Mouse (Mus musculus): Measurements from ENCODE around the gene Cacna1g.

The Cacna1g gene

DNA sequence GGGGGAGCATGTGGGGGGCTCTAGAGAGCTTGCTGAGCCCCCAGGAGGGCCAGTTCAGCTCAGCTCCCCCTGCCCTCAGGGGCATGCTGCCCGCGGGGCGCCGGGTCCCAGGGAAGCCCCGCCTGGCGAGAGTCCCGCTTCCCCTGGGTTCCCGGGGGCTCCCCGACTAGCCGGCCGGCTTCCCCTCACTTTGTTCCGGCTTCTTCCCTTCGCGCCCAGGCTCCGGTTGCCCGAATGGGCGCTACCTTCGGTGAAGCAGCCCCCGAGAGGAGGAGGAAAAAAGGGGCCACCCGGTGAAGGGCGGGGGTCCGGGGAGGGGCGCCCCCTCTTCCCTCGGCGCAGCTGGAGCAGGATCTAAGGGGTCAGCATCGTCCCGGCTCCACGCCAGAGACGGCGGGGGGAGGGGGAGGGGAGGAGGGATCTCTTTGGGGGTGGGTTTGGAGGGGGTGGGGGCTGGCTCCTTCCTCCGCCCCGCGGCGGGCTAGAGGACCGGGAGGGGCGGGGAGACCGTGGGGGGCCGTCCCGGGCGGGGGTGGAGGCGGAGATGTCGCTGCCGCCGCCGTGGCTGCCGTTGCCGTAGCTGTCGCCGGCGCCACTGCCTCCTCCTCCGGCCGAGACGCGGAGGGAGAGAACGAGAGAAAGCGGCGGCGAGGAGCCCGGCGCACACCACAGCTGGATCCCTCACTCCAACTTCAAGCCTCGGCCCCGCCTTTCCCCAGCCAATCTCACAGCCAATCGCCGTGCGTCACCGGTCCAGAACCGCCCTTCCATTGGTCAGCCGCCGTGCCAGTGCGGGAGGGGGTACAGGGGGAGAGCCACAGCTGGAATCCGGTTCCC, at the start of gene Cacna1g:
TSS of gene Cacna1g (minus strand) at position 492 of the 837 bp plus-strand sequence.
- DNase-seq (ENCODE audit: low spot score in 2 of 2) = peak; percentile 55 to 56

DNA sequence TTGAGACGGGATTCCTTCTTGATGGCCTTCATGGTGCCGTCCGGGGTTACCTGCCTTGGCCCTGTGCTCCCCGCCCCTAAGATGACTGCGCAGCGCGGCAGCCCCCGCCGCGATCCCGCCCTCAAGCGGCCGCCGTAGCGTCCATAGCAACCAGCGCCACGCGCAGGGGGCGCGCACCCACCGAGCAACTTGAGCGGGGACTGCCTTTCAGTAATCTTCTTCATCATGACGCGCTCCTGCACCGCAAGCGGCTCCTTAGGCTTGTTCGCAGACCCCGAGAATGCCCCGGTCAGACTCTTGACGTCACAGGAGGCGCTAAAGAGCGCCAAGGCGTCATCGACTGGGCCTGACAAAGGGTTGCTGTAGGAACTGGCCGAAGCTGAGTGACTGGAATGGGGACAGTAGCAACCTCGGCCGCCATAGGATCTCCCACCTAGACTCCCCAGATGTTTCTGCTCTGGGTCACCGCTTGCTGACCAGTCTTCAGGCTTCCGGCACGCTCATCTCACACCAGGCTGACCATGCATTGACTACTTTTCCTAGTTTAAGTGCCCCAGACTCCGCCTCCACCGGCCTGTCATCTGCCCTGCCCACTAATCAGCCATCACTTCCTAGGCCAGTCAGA, 47.3 kb upstream of the Cacna1g start, which contains the start of gene Mycbpap:
TSS of gene Mycbpap (minus strand) at position 524 of the 625 bp plus-strand sequence.
- DNase-seq (ENCODE audit: low spot score in 2 of 2) = peak; percentile 75 to 88

DNA sequence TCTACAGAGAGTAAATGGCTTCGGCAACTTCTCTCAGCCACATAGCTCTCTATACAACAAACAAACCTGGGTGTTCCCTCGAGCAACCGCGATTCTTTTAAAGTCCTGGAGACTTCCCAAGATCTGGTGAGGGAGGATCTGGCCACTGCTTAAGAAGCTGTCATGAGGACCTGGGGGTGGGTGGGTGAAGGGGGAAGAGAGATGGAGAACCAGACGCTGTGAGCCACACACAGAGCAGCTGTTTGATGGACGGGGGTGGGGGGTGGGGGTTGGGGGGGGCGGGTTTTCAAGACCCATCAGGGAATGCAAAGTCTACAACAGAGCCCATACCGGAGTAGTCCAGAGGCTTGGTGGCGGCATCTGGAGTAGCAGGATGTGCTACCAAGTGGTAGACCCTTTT, 39.5 kb upstream of the Cacna1g start:
- no peak for DNase-seq (ENCODE audit: low spot score in 2 of 2)

DNA sequence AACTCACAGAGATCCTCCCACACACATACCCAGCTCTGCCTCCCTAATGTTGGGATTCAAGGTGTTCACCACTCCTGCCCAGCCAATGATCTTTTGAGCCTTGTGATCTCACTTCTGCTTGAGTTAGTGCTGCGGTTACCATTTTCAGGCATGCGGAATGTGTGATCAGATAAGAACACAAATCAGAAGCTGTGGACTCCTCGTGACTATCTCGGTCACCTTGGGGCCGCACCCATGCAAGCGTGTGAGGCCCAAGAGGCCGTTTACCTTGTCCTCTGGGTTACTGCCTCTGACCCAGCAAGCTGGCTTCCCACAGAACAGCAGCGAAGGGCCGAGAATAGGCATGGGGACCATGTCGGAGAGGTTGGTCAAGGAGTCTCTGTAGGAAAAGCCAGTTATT, 35.0 kb upstream of the Cacna1g start:
- no peak for DNase-seq (ENCODE audit: low spot score in 2 of 2)

DNA sequence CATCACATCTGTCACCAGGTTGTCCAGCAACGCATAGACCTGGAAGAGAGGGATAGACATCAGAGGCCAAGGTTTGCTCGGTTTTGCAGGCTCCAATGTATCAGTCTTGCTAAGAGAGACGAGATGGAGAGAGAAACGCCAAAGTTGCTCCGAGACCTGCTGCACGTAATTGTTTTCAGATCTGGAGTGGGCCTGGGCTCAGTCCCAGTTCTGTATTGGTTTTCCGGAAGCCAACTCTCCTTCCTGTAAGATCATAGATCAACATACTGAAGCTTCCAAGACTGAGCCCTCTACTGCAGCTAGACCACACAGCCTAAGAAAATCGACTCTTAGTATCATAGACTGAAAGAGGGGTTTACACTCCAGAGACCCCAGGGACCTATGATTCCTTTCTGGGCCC, 27.5 kb upstream of the Cacna1g start:
- no peak for DNase-seq (ENCODE audit: low spot score in 2 of 2)

DNA sequence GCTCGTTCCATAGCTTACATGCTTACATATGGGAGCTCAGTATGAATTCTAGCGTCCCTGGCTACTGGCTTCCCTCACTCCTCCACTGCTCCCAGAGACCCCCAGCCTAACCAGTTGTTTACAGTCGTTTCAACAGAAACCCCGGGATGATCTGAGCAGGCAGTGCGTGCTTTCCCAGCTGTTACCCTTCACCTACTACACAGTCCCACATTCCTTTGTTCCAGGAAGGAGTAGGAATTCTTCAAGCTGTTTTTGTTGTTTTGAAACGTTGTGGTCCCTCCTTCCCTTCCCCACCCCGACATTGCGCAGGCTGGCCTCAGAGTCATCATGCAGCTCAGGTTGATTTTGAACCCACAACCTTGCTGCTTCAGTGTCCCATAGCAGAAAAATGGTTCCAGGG, 26.4 kb upstream of the Cacna1g start:
- no peak for DNase-seq (ENCODE audit: low spot score in 2 of 2)

DNA sequence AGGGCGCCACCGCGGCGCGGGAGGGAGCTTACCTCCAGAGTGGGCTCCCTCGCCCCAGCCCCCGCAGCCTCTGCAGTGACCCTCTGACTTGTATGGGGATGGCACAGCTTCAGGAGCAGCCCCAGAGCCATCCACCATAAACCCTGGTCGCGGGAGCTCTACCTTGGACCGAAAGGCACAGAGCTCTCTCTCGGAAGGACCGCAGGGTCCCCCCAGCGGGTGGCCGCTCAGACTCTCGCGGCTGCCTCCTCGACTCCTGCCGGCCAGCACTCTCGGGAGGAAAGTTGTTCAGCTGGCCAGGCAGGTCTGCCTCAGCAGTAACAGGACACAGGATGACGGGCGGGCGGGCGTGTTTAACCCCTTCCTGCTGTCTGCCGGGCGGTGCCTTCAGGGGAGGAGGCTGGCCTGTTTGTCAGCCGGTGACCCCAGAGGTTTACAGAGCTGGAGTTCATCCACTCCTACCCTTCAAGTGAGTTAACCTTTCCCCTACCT, 25.7 kb upstream of the Cacna1g start, which contains the start of gene Epn3:
TSS of gene Epn3 (minus strand) at position 314 of the 492 bp plus-strand sequence.
- DNase-seq (ENCODE audit: low spot score in 2 of 2) = no peak

DNA sequence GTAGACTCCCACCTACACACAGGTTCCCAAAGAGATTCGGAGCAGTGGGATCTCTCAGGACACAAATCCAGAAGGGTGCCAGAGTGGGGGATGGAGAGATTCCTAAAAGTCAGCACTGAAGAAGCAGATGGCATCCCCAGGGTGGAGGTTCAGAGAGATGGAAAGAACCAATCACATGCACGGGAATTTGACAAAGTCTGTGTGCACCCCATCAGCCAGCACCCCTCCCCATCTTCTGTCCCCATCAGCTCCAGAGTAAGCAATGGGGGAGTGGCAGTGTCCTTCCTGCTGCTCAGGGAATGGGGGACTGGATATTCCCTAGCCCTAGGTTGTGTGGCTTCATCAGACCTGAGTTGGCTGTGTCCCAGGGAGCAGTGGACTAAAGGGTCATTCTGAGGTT, 25.0 kb upstream of the Cacna1g start:
- DNase-seq (ENCODE audit: low spot score in 2 of 2) = no peak

DNA sequence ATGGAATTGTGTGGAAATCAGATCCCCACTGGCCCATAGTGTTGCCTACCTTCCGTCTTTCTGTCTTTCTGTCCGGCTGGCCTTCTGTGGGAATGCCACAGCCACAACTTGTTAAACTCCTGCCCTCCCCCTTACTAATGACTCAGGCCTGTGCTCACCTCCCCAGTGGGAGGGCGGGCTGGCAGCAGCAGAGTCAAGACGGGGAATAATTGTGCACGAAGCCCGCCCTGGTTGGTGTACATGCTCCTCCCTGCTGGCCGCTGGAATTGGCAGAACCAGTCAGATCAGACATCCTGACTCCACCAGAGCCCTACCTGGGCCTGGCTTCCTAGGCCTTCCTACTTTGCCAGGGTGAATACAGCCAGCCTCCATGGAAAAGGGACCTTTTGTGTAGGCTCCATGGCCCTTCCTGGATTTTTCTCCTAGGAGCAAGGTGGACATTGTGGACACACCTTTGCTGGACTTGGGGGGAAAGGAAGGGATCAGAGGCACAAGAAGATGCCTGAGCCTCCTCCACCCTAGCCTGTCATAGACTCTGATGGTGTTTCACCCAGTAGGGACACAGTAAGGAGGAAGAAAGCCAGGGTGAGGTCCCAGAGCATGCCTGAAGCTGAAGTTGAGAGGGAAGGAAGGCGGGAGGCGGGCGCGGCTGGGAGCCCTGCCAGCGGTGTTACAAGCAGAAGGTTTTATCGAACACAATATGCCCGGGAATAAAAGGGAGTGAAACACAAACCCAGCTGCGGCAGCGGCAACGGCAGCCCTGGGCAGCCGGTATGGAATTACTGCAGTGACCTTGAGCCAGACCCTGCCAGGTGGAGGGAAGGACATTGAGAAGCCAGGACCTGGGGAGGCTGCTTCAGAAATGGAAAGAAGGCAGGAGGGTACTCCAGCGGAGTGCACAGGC, 24.3 kb upstream of the Cacna1g start:
- no peak for DNase-seq (ENCODE audit: low spot score in 2 of 2)

DNA sequence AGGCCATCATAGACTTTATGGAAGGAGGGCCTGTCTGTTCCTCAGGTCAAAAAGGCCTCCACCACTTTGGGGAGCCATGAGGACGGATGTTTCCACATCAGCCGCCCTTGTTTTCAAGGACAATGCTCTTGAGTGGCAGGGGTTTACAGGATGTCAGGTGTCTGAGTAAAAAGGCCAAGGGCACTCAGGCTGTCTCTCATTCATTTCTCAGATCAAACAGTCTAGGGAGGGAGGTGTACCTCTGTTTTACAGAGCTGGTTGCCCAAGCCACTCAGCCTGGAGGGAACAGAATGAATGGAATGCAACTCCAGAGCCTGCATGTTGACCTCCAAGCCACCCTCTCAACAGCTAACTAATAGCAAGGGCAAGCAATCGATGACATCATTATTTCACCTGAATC, 21.4 kb upstream of the Cacna1g start:
- DNase-seq (ENCODE audit: low spot score in 2 of 2) = no peak

DNA sequence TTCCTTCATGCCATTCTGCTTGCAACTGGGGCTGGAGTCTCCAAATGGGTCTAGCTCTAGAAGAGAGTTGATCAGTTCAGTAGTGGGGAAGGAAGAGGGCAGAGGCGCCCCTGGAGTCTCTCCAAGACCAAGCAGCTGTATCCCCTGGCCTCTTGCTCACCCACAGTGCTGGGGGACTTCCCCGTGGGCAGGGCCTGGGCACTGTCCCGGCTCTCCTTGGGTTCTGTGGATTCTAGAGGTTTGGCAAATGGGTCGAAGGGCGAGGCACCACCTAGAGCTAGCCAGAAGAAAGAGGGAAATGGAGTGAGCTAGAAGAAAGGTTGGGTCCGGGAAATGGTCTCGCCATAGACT, 17.7 kb upstream of the Cacna1g start:
- DNase-seq (ENCODE audit: low spot score in 2 of 2) = no peak

DNA sequence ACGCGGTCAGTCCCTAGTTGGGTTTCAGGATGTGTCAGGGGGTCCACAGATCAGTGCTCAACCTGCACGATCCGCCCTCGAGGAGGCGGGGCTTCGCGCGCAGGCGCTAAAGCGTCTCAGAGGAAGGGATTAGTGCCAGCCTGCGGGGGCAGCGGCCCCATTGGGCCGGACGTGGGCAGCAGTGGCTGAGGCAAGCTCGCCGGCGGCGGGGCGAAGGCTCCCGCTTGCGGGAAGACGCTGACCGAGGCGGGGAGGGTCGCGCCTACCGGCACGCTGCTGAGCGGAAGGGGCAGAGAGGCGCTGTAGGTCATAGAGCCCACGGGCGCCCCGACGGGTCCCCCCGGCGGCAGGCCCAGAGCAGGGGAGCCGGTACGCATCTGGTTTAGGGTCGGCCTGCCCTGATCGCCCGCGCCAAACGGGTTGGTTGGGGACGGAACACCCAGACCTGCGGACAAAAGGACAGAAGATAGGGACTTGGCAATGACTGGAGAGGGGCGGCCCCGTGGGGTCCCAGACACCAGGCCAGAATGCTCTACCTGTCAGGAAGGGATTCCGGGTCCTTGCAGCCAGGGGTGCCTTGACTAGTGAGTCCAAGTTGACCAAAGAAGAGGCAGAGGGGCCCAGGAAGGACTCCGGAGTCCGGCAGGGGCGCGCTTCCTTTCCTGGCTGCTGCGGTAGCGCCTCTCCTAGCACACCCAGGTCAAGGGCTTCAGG, 17.2 kb upstream of the Cacna1g start:
- DNase-seq (ENCODE audit: low spot score in 2 of 2) = peak; percentile 20 to 30

DNA sequence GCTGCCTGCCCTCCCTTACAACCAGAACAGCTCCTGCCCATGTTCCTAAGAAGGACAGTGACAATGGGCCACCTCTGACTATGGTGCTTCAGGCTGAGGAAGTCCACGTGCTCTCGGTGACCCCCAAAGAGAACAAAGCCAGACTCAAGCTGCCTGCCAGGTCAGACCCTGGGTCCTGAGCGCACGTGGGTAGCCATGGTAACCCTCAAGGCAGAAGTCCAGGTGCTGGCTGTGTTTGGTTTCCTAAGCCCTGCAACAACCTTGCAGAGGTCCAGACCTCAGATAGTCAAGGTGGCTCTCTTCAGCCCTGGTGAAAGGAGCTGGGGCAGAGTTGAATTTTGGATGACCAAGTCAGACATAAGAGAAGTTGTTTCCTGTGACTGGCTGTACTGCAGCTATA, 15.7 kb upstream of the Cacna1g start:
- DNase-seq (ENCODE audit: low spot score in 2 of 2) = no peak

DNA sequence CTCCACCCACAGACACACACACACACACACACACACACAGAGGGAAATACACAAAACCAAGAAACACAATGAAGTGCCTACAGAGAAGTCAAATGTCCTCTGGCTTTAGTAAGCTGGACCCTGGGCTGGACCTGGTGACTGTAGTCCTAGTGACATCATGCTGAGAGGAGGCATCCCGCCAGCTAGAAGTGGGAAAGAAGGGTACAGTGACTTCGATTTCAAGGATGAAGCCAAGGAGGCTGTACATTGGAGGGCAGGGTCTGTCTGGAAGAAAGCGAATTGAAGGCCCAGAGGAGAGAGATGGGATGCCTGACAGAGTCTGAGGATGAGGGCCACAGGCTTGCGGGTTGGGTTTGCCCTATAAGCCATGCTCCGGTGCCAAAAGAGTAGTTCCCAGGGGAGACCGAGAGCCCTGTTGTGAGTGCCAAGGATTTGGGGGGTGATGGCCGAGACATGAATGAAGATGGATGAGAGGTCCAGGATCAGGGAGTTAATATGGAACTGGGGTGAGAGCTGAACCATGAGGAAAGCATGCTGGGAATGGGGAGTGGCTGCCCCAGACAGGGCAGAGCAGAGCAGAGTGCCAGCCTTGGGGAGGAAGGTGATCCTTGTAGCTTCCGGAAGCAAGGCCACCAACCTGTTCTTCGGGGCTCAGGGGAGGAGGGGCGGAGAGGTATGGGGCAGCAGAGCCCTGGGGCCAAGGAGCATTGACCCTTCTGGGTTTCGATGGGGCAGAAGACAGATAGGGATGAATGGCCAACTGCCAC, 15.0 kb upstream of the Cacna1g start:
- DNase-seq (ENCODE audit: low spot score in 2 of 2) = no peak

DNA sequence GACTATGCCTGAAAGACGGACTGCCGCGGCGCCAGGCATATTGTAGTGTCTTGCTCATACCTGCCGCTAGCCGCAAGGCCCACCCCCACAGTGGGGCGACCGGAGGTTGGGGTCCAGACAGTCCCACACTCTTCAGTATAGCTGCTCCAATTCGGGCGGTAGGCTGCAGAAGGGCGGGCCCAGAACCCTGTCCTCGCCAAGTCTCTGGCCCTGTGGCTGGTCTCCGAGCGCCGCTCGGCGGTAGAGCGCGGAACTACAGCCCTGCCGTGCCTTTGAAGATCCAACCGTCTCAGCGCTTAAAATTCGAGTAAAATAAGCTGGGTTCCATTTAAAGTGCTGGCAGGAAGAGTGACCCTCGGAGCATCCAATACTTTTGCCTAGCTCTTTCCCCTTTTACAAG, 12.0 kb upstream of the Cacna1g start, which contains the start of gene Spata20:
TSS of gene Spata20 (minus strand) at position 179 of the 400 bp plus-strand sequence.
- peak; percentile 53 to 57 for DNase-seq (ENCODE audit: low spot score in 2 of 2)

DNA sequence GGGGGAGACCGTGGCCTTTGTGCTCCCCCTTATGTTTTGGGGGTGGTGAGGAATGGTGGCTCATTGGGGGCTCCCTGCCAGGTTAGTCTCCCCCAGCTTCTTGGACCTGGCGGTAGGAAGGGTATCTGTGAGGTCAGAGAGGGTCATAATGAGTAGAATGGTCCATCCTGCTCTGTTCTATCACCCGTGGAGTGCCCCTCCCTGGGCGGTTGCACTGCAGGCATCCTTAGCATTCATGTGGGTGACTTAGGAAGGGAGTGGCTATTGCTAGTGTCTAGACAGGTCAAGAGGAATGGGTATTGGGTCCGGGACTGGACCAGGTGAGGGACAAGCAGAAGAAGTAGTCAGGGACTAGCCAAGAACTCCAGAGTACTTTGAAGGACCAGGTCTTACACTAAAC, 11.2 kb upstream of the Cacna1g start:
- no peak for DNase-seq (ENCODE audit: low spot score in 2 of 2)

DNA sequence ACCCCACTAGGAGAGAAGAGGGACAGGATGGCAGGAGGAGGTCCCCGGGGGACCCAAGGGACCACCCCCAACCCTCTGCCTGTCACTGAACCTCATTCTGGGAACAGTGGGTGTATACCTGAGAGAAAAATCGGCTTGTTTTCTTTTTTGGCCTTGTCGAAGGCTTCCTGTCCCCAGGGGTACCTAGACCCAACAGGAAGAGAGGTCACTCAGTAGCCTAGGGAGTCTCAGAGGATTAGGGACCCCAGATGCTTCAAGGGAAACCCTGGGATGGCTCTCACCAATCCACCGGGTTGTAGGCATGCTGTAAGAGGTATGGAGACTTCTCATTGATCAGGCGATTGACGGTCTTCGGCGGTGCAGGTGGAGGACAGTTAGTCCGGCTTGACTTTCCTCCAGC, 10.6 kb upstream of the Cacna1g start:
- DNase-seq (ENCODE audit: low spot score in 2 of 2) = no peak

DNA sequence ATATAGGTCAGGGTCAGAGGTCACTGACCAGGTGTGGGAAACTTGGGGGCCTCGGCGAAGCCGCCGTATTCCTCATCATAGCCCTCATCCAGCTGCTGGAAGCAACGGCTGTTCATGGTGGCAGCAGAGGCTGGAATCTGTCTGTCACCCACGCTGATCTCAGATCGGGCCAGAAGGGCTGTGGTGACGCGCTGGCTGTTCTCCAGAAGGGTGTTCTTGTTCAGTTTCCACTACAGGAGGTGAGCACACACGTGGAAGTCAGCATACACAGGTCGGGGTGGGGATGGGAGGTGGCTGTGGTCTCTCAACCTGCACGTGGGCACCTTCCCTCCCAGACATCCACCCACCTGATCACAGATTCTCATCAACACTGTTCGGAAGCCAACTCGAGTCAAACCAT, 9.9 kb upstream of the Cacna1g start:
- DNase-seq (ENCODE audit: low spot score in 2 of 2) = no peak

DNA sequence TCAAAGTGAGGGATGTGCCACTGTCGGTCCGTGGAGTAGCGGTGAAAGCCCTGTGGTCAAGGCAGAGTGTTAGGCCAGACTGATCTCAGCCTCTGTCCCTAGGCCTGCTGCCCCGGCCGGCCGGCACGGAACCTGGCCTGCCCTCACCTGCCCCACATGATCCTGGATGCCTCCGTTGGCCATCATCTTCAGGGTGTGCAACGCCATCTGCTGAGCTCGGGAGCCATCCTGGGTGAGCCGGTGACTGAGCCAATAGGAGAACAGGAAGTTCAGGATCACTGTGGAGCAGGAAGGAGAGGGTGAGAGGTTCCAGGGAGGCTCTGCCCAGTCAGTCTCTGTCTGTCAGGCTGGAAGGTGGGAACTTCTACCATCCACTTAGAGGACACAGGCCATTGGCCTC, 9.4 kb upstream of the Cacna1g start:
- DNase-seq (ENCODE audit: low spot score in 2 of 2) = no peak

DNA sequence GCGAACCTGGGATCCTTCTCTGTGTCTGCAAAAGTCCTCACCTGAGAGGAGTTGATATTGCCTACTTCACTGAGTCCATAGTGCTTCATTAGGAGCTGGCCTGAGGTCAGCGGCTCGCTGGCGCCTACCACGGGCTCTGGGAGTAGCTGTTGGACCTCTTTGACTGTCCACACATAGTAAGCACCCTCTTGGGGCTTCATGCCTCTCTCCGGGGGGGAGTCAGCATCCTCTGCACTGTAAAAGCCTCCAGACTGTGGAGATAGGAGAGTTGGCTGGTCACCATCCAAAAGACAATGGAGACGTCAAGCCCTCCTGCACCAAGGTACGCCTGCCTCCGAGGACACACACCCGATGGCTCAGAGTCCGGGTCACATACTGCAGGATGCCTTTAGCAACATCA, 8.7 kb upstream of the Cacna1g start:
- no peak for DNase-seq (ENCODE audit: low spot score in 2 of 2)

DNA sequence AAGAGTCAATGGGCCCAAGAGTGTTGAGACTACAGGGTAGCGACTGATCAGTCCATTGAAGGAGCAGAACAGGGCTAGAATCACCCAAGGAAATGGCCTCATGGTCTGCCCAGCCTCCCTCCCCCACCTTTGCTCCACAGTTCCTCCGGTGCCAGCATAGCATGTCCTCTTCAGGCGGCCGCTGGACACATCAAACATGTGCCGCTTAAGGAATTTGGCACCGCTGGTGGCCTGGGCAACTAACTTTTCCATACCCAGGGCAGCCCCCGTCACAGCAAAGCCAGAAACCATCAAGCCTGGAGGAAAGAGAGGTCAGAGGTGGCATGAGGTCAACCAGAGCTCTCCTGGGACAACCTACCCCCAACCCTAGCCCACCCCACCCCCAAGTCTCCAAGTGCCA, 8.0 kb upstream of the Cacna1g start:
- DNase-seq (ENCODE audit: low spot score in 2 of 2) = no peak

Measured in natural killer cell, adult 2 months (primary cell).